Mouse (Mus musculus) liver, embryonic 16.5 days (tissue): Measurements from ENCODE around the gene Cdhr1. TPM values are rescaled to one million over a fixed set of nuclear protein-coding genes. Genes with fewer than 3 reads are reported as not detected.

Experiments used
- ATAC-seq: fragments of 200-750 bp; cut with Nextera tagmentation; 2 replicates; pipeline ENCODE4 v1.8.0; 2017; ENCODE audit warnings: low read depth, mild to moderate bottlenecking, moderate number of reproducible peaks, moderate library complexity
- H3K27ac ChIP-seq: fragments of 300-500 bp; sonication (generic); 2 replicates; pipeline ENCODE4 v1.5.1; 2014; ENCODE audit warnings: mild to moderate bottlenecking, low read length
- H3K27me3 ChIP-seq: fragments of 300-500 bp; sonication (generic); 2 replicates; pipeline ENCODE4 v1.6.1; 2014; ENCODE audit warnings: low read depth, low read length, mixed read lengths; ENCODE audit not compliant: control insufficient read depth, insufficient read depth
- H3K36me3 ChIP-seq: fragments of 300-500 bp; sonication (generic); 2 replicates; pipeline ENCODE4 v1.6.1; 2014; ENCODE audit warnings: mild to moderate bottlenecking; ENCODE audit not compliant: control insufficient read depth, insufficient read depth
- H3K4me1 ChIP-seq: fragments of 300-500 bp; sonication (generic); 2 replicates; pipeline ENCODE4 v1.6.1; 2014; ENCODE audit warnings: low read depth, low read length, mixed read lengths; ENCODE audit not compliant: control insufficient read depth
- H3K4me2 ChIP-seq: fragments of 300-500 bp; sonication (generic); 2 replicates; pipeline ENCODE4 v1.6.1; 2014; ENCODE audit warnings: low read depth, low read length, mixed read lengths
- H3K4me3 ChIP-seq: fragments of 300-500 bp; sonication (generic); 2 replicates; pipeline ENCODE4 v1.5.1; 2014; ENCODE audit warnings: low read depth, mild to moderate bottlenecking, low read length
- H3K9ac ChIP-seq: fragments of 300-500 bp; sonication (generic); 2 replicates; pipeline ENCODE4 v1.6.1; 2014; ENCODE audit warnings: low read depth, low read length
- H3K9me3 ChIP-seq: fragments of 300-500 bp; sonication (generic); replicated peaks from 2 replicates; pipeline ENCODE4 v1.6.1; 2016; ENCODE audit warnings: low read length; ENCODE audit not compliant: control insufficient read depth
- WGBS: fragments of 180-500 bp; shearing (Covaris S2); extraction: QIAGEN DNeasy Blood & Tissue Kit; methylation state at CpG from one replicate; pipeline ENCODE4 v1.1.7; 2014; ENCODE audit not compliant: insufficient replicate concordance; 5-methylcytosine and 5-hydroxymethylcytosine counted together
- polyA plus RNA-seq: library from polyadenylated mRNA; unstranded; fragments of >200 nt; fragmentation: Nextera tagmentation; extraction: Ambion mirVana; gene quantifications from 2 replicates; pipeline ENCODE4 v1.2.1, GENCODE M21; 2015

The Cdhr1 gene
- polyA plus RNA-seq, 1 experiment from 2014 or later = not detected

DNA sequence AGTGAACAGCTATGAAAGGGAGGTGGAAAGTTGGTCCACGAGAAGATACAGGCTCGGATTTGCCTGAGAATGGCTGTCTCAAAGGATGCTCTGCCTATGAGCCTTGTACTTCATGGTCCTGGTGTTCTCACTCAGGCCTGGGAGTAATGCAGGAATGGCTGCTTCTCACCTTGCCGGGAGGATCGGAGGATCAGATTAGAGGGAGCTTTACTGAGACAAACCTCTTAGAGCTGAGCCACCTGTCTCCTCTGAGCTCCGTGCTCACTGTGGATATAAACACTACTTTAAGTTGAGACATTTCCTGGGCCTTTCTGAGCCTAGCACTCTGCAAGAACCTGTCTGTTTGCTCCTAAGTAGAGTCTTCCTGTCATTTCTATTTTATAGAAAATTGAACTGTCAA is 3.4 kb upstream of the Cdhr1 start:
- Histone ChIP-seq H3K4me3 (no peak overlapping the region), H3K4me2 (no peak overlapping the region), H3K27me3 (peaks cover 19% of the 10 kb centered on the region), H3K4me1 (no peaks in the 10 kb centered on the region), H3K36me3 (no peaks in the 10 kb centered on the region), H3K27ac (no peak overlapping the region), H3K9me3 (no peaks in the 10 kb centered on the region), H3K9ac (no peak overlapping the region)
- no peak for ATAC-seq
- 55% methylated on average over 5 of the region's 5 CpGs for WGBS

DNA sequence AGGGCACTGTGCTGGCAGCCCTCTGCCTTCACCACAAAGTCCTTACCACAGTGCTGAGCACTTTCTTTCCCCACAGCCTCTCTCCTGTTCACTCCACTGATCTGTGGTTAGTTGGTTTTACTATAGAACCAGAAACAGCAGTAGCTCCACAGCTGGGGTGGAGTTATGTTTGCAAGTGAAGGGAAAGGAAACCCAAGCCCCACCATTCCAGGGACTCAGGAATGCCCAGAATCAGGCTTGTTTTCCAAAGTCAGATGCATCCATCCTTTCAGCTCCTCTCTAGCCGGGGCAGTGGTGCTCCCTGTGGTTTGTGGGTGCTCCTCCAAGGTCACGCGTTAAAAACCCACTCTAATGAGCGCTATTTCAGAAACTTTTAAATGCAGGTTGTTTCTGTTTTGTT is 2.6 kb downstream of the Cdhr1 start:
- Histone ChIP-seq H3K9me3 (no peaks in the 10 kb centered on the region), H3K9ac (no peak overlapping the region), H3K4me1 (no peaks in the 10 kb centered on the region), H3K4me3 (no peak overlapping the region), H3K27ac (no peak overlapping the region), H3K36me3 (no peaks in the 10 kb centered on the region), H3K4me2 (no peak overlapping the region), H3K27me3 (peaks cover 19% of the 10 kb centered on the region)
- ATAC-seq = no peak
- 63% methylated on average over 4 of the region's 4 CpGs for WGBS

- Histone ChIP-seq H3K27ac (no peak overlapping the region), H3K9me3 (no peaks in the 10 kb centered on the region), H3K36me3 (no peaks in the 10 kb centered on the region), H3K9ac (no peak overlapping the region), H3K4me1 (no peaks in the 10 kb centered on the region), H3K4me3 (no peak overlapping the region), H3K27me3 (peaks cover 19% of the 10 kb centered on the region), H3K4me2 (no peak overlapping the region)
- no peak for ATAC-seq
- WGBS = 54% methylated on average over 6 of the region's 6 CpGs
These were observed 3.7 kb downstream of the Cdhr1 start for GRCm38 (mm10) chr14:37094436-37094835.

DNA sequence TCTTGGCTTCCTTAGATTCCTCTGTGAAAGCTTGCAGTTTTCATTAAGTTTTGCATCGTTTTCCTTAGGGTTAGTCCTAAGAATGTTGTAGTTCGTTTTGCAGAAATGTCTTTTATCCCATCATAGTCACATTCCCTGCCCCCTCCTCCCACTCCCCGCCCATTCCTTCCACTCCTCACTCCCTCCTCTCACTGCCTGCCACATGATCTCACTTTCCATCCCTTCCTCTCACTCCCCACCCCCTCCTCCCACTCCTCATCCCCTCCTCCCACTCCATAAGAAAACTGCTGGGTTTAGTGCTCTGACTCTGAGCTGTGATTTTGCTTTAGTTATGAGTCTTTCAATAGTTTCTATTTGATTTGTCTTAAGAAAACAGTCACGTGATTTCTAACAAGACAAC is 14.4 kb downstream of the Cdhr1 start:
- H3K4me1 ChIP-seq = no peaks in the 10 kb centered on the region
- H3K27me3 ChIP-seq = no peaks in the 10 kb centered on the region
- 26% methylated on average over 4 of the region's 4 CpGs for WGBS
- no peaks in the 10 kb centered on the region for H3K36me3 ChIP-seq
- H3K4me2 ChIP-seq = no peak overlapping the region
- H3K9me3 ChIP-seq = no peaks in the 10 kb centered on the region
- no peak overlapping the region for H3K27ac ChIP-seq
- no peak overlapping the region for H3K9ac ChIP-seq
- ATAC-seq = no peak
- no peak overlapping the region for H3K4me3 ChIP-seq

DNA sequence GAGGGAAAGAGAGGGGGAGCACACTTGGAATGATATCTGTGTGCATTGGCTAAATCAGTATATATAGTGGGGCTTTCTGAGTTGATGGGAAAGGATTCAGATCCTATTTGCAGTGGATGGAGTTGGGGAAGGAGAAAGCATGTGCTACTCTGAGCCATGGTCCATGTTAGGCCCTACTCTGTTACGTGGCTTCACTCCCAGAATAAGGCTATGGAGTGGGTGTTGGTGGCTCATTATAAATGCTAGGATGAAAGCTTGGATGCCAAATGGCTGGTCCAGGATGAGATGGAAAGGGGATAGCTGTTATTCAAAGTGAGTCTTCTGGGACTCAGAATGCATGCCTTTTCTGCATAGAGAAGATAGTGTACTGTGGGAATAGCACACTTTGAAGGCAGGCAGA is 17.4 kb downstream of the Cdhr1 start:
- no peaks in the 10 kb centered on the region for H3K9me3 ChIP-seq
- no peaks in the 10 kb centered on the region for H3K4me1 ChIP-seq
- H3K27me3 ChIP-seq = no peaks in the 10 kb centered on the region
- WGBS = 41% methylated on average over 1 of the region's 1 CpGs
- no peak for ATAC-seq
- H3K27ac ChIP-seq = no peak overlapping the region
- H3K9ac ChIP-seq = no peak overlapping the region
- H3K36me3 ChIP-seq = no peaks in the 10 kb centered on the region
- H3K4me2 ChIP-seq = no peak overlapping the region
- H3K4me3 ChIP-seq = no peak overlapping the region

DNA sequence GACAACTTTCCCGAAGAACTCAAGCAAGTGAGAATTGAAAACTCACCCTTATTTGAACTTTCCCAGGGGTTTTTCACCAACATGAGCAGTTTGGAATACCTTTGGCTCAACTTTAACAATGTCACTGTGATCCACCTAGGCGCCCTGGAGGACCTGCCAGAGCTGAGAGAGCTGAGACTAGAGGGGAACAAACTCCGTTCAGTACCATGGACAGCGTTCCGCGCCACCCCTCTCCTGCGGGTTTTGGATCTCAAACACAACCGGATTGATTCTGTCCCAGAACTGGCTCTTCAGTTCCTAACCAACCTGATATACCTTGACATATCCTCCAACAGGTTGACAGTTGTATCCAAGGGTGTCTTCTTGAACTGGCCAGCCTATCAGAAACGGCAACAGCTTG is 29.6 kb downstream of the Cdhr1 start:
- Histone ChIP-seq H3K36me3 (no peaks in the 10 kb centered on the region), H3K27ac (no peak overlapping the region), H3K9me3 (no peaks in the 10 kb centered on the region), H3K27me3 (no peaks in the 10 kb centered on the region), H3K9ac (no peak overlapping the region), H3K4me1 (no peaks in the 10 kb centered on the region), H3K4me3 (no peak overlapping the region), H3K4me2 (no peak overlapping the region)
- ATAC-seq = no peak
- 14% methylated on average over 9 of the region's 9 CpGs for WGBS

DNA sequence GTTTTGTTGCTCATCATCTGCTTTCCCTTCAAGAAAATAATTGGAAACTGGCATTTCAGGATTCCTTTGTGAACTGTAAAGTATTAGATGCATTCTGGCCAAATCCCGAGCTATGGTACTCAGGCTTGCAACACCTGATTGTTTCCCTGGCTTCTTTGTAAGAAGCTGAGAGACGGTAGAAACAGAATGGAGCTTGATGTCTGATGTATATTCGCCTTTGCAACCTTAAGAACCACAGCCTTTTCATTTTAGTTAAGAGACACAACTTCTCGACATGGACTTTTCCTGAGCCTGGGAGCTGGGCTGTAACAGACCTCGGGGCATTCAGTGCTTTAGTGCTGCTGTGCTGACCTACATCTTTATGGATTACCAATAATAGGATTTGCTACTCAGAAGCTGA is 30.5 kb downstream of the Cdhr1 start, which contains the start of gene Lrit2:
TSS of gene Lrit2 (plus strand) at position 301 of the 400 bp plus-strand sequence.
- Histone ChIP-seq H3K9me3 (no peaks in the 10 kb centered on the region), H3K4me3 (no peak within 1 kb of the TSS), H3K4me2 (no peak within 1 kb of the TSS), H3K9ac (no peak within 1 kb of the TSS), H3K36me3 (no peaks in the 10 kb centered on the region), H3K27ac (no peak within 1 kb of the TSS), H3K27me3 (no peaks in the 10 kb centered on the region), H3K4me1 (no peaks in the 10 kb centered on the region)
- WGBS = 59% methylated on average over 5 of the region's 5 CpGs
- no peak for ATAC-seq

- Histone ChIP-seq H3K4me1 (no peaks in the 10 kb centered on the region), H3K4me2 (no peak overlapping the region), H3K27ac (no peak overlapping the region), H3K9ac (no peak overlapping the region), H3K4me3 (no peak overlapping the region), H3K27me3 (no peaks in the 10 kb centered on the region), H3K9me3 (no peaks in the 10 kb centered on the region), H3K36me3 (no peaks in the 10 kb centered on the region)
- ATAC-seq = no peak
- WGBS = 30% methylated on average over 2 of the region's 2 CpGs
These were observed 31.5 kb downstream of the Cdhr1 start for GRCm38 (mm10) chr14:37066636-37067035.

DNA sequence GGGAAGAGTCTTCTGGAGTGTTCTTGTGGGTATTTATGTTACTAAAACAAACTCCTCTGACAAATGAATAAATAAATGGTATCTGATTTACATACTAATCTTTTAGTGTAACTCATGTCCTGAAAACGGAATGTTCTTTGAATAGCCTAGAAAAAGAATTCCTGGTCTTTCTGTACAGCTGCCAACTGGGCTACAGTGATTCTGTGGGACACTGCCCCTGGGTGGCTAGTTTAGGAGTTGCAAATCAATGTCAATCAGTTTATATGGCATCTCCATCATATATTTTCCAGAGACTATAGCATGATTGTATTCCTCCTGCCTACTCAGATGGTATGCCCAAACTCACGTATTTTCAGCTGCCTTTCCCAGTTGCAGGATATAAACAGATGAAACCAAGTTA is 33.3 kb downstream of the Cdhr1 start:
- H3K9me3 ChIP-seq = no peaks in the 10 kb centered on the region
- ATAC-seq = no peak
- WGBS = 35% methylated on average over 2 of the region's 2 CpGs
- H3K27me3 ChIP-seq = no peaks in the 10 kb centered on the region
- no peak overlapping the region for H3K4me2 ChIP-seq
- H3K4me3 ChIP-seq = no peak overlapping the region
- H3K4me1 ChIP-seq = no peaks in the 10 kb centered on the region
- no peaks in the 10 kb centered on the region for H3K36me3 ChIP-seq
- no peak overlapping the region for H3K27ac ChIP-seq
- H3K9ac ChIP-seq = no peak overlapping the region
